Mouse (Mus musculus) lung, adult 2 months (tissue): ENCODE measurements at regions not wholly inside any gene's neighbourhood (a gene's known extent, or its start where the extent isn't known, plus 50 kb on each side); places are given as distances from the start of the nearest gene placed in this dataset.

ENCODE experiments used
- DNase-seq: peaks from one replicate; pipeline ENCODE4 v3.0.0; 2022
- H3K4me1 ChIP-seq: fragments of 200-500 bp; 2 replicates; pipeline ENCODE4 v1.6.1; 2011; ENCODE audit warnings: low read length; ENCODE audit not compliant: control insufficient read depth, insufficient read depth
- H3K4me3 ChIP-seq: fragments of 200-500 bp; replicated peaks from 2 replicates; pipeline ENCODE3; 2011; ENCODE audit warnings: low read depth, mild to moderate bottlenecking, control low read depth, low read length; ENCODE audit errors: extremely low read depth
- CTCF ChIP-seq: fragments of 200-500 bp; IDR thresholded peaks from 2 replicates; pipeline ENCODE4 v1.5.1; 2011; ENCODE audit warnings: mild to moderate bottlenecking, low read length, control low read depth; ENCODE audit not compliant: insufficient read depth
- POLR2A ChIP-seq: fragments of 200-500 bp; IDR thresholded peaks from 2 replicates; pipeline ENCODE4 v1.6.1; 2011; ENCODE audit warnings: low read depth, mild to moderate bottlenecking, control low read depth, low read length, borderline replicate concordance; ENCODE audit errors: extremely low read depth
- WGBS: fragments of 180-500 bp; shearing (Covaris S2); methylation state at CpG from one replicate; pipeline ENCODE4 v1.1.7; 2018; 5-methylcytosine and 5-hydroxymethylcytosine counted together

- Histone ChIP-seq H3K4me3 (no peak overlapping the region), H3K4me1 (no peaks in the 10 kb centered on the region; the same call in 1 of the 2 replicates)
- TF ChIP-seq POLR2A (no peak), CTCF (no peak)
- 66% methylated on average over 4 of the region's 4 CpGs for WGBS
- DNase-seq, result no peak
These were observed 261.5 kb downstream of the Atp6ap1l start for GRCm38 (mm10) chr13:90643575-90644215.

- TF ChIP-seq CTCF, result no peak
- TF ChIP-seq POLR2A, result no peak
- Histone ChIP-seq H3K4me3 (no peak overlapping the region), H3K4me1 (no peaks in the 10 kb centered on the region; the same call in 1 of the 2 replicates)
- WGBS, result 40% methylated on average over 4 of the region's 4 CpGs
- DNase-seq, result no peak
These were observed 262.0 kb downstream of the Atp6ap1l start for GRCm38 (mm10) chr13:90643109-90643508.

- no peak for TF ChIP-seq POLR2A
- DNase-seq, result no peak
- H3K4me3 ChIP-seq, result no peak overlapping the region
- H3K4me1 ChIP-seq, result no peaks in the 10 kb centered on the region; the same call in 1 of the 2 replicates
- 55% methylated on average over 5 of the region's 5 CpGs for WGBS
These were observed 262.8 kb downstream of the Atp6ap1l start for GRCm38 (mm10) chr13:90642206-90642823.
